Mouse (Mus musculus) left cerebral cortex, postnatal 25 days (tissue): Measurements from ENCODE around the gene Gm8113. TPM values are rescaled to one million over a fixed set of nuclear protein-coding genes. Genes with fewer than 3 reads are reported as not detected.
"Not testable (repeated sequence)": the region's sequence is repeated elsewhere in the genome, so short reads cannot be mapped to it uniquely, and the experiment has no call there.

Source experiments
- DNase-seq, 2 experiments: peaks; one replicate each; pipeline ENCODE4 v3.0.0; 2022; ENCODE audit warnings: low spot score in 2 of 2, mixed read lengths in 1 of 2
- intact Hi-C: fragments of 180-260 bp; cut with DNase I; formaldehyde crosslinking; loops from one replicate; pipeline ENCODE4 v1.15.1; 2025
- total RNA-seq, 2 experiments: library from RNA; stranded (reverse); gene quantifications; 2 replicates each; pipeline ENCODE4 v1.2.3; 2021

Gene Gm8113
- total RNA-seq = not detected

DNA sequence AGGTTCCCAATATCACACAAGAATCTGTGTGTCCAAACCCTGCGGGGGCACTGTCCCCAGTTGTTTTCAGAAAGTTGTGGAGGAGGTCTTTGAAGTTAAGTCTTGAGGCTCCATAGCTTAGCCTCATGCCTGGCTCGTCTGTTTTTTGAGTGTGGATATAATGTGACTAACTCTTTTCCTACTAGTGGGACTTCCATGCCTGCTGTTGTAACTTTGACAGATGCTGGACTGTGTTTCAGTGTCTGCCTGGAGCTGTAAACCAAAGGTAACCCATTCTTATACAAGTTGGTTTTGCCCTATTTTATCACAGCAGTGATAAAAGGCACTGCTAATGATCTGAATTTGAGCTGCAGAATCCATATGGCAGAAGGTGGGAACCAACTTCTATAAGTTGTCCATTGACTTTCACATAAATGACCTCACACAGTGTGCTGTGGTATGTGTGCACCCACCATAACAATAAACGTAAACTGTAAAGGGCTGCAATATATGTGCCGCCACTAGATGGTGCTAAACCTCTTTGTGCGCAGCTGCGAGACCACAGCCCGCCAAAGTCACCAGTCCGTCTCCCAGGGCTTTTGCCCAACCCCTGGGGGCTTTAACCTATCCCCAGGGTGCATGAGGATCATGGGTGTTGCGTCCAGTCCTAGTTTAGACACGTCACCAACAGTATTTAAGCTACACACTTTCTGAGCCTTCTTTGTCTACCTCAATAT, at the start of gene Gm8113:
Gm8113 (plus strand) TSS at position 703 of the 716 bp plus-strand sequence.
- DNase-seq = peak; percentile 32 to 49
- intact Hi-C loops = not testable (repeated sequence)

GRCm38 (mm10) chr14:43875417-43875816, 49.8 kb upstream of the Gm8113 start, which contains the start of gene Ear1:
Ear1 (minus strand) TSS chr14:43875517.
- intact Hi-C loops, DNase-seq: not testable (repeated sequence)

- DNase-seq, intact Hi-C loops: not testable (repeated sequence)
Observed at GRCm38 (mm10) chr14:43877789-43878188, 47.4 kb upstream of the Gm8113 start.

- DNase-seq, intact Hi-C loops: not testable (repeated sequence)
Observed at GRCm38 (mm10) chr14:43879966-43880545, 45.1 kb upstream of the Gm8113 start.

GRCm38 (mm10) chr14:43886235-43886634, 39.0 kb upstream of the Gm8113 start:
- DNase-seq, intact Hi-C loops: not testable (repeated sequence)

DNA sequence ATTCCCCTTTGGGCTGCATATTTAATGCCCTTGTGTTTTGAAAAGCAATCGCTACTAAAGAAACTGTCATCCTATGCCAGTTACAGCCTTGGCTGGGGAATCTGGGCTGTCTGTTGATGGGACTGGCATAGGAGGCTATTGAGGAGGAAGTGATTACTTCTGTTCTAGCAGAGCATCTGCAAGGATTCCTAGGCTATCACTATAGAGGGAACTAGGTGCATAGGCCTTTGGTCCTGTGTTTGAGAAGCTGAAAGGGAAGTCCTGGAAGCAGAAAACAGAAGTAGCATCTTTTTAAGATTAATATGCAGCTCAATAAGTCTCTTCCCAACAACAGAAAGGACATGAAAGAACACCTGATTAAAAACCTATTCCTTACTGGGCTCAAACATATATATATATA, 33.9 kb upstream of the Gm8113 start:
- intact Hi-C loops, DNase-seq: not testable (repeated sequence)

- intact Hi-C loops, DNase-seq: not testable (repeated sequence)
Observed at GRCm38 (mm10) chr14:43895357-43895756, 29.8 kb upstream of the Gm8113 start.

- intact Hi-C loops, DNase-seq: not testable (repeated sequence)
Observed at GRCm38 (mm10) chr14:43898577-43898976, 26.6 kb upstream of the Gm8113 start.

DNA sequence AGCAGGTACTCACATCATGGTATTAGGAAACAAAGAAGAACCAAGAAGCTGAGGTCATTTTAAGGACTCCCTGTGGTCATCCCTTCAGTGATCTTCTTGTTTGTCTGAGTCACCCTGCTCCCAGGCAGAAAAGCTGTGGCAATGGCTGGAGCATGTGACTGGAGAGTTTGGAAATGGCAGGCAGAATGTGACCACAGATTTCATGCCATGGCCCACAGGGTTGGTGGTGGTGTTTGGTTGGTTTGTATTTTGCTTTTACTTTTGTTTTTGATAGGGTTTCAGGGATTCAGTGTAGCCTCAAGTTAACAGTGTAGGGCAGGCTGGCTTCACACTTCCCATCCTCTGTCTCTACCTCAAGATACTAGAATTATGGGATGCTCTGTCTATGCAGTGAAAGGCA, 7.0 kb upstream of the Gm8113 start:
- intact Hi-C loops, DNase-seq: not testable (repeated sequence)

- intact Hi-C loops, DNase-seq: not testable (repeated sequence)
Observed at GRCm38 (mm10) chr14:43923459-43923858, 1.7 kb upstream of the Gm8113 start, which contains the start of gene Ear10. Ear10 (minus strand) TSS chr14:43923559.

DNA sequence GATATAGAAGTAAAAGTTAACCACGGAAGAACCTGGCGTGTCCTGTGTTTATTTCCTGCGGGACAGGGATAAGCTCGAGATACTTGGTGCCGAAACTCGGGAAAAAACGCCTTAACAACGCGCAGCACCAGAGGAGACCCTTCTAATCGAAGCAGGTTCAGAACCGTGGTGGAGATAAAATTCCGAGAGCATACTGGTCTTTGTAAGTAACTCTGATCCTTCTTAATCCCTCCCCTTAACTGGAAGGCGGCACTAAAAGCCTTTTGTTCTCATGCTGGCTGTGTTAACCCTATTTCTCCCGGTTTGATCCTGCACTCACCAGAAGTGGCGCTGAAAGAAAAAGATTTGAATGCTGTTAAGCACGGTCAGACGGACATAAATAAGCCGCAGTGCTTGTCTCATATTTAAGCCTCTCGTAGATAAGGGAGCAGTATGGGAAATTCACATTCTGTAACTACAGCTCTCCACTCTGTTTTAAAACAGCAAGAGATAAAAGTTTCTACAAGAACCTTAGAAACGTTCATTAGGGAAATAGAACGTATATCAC, 287 bp downstream of the Gm8113 start:
- DNase-seq, intact Hi-C loops: not testable (repeated sequence)

- peak; percentile 10 to 23 for DNase-seq
- intact Hi-C loops = not testable (repeated sequence)
Observed at GRCm38 (mm10) chr14:43932991-43933390, 7.8 kb downstream of the Gm8113 start.

- DNase-seq, intact Hi-C loops: not testable (repeated sequence)
Observed at GRCm38 (mm10) chr14:43933399-43933798, 8.2 kb downstream of the Gm8113 start.

DNA sequence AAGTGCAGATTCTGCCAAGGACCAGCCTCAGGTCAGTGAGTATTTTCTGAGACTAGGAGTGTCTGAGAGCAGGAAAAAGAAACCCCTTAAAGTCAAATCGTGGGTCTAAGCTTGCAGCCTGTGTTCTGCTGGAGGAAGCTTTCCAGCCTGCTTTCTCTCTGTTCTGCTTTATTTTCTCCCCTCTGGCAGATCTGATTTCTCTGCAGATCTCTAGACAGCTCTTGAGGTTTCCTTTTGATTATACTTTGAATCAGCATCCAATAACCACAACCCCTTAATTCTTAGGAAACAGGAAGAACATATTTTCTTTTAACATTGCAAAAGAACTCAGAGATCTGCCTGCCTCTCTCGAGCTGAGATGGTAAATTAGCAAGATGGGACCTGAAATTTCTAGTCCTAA, 28.2 kb downstream of the Gm8113 start:
- DNase-seq, intact Hi-C loops: not testable (repeated sequence)

DNA sequence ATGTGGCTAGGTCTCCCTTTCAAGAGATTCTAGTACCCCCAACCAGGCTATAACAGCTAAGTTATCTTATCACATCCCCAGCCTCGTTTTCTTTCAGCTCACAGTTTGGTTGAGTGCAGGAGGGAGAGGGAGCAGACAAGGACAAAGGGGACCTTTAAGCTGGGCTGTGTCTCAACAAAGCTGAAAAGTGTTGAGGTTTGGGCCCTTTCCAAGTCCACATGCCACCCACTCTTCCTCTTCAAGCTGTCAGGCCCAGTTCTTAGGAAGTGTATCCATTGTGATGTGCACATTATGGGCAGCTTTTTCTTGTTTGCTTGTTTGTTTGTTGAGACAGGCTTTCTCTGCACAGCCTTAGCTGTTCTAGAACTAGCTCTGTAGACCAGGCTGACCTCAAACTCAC, 29.9 kb downstream of the Gm8113 start:
- intact Hi-C loops = not testable (repeated sequence)

DNA sequence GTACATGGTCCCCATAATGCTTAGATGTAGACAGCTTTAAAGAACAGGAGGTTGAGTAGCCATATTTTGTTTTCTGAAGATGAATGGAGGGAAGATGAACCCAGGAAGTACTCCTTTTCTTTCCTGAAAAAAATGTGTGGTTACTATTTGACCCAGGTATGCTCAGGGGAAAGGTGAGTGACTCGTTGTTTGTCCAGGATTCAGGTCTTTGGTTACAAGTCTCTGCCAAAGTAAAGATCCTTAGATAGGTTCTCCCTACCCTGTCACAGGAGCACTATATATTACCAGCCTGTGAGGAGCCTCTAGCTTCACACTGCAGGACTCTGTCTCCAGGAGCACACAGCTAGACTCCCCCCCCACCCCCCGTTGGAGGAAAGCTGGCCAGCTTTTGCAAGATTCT, 31.6 kb downstream of the Gm8113 start, which contains the start of gene Ang5:
Ang5 (plus strand) TSS at position 301 of the 400 bp plus-strand sequence.
- intact Hi-C loops = not testable (repeated sequence)

More for the DNA sequence above, 29.9 kb downstream of the Gm8113 start:
- not testable (repeated sequence) for DNase-seq

More for the DNA sequence above, 31.6 kb downstream of the Gm8113 start, which contains the start of gene Ang5:
- DNase-seq = not testable (repeated sequence)
